Mouse (Mus musculus) stomach, embryonic 14.5 days (tissue): ENCODE measurements around the gene Sytl3. TPM values are rescaled to one million over a fixed set of nuclear protein-coding genes. Genes with fewer than 3 reads are reported as not detected.

Experiments
- ATAC-seq: fragments of 200-750 bp; cut with Nextera tagmentation; 2 replicates; pipeline ENCODE4 v1.8.0; 2017; ENCODE audit warnings: low read depth, moderate TSS enrichment; ENCODE audit not compliant: insufficient number of reproducible peaks, insufficient read depth, low FRiP score
- H3K27ac ChIP-seq: fragments of 300-500 bp; sonication (generic); 2 replicates; pipeline ENCODE4 v1.5.1; 2014; ENCODE audit warnings: mild to moderate bottlenecking, low read length, moderate library complexity, mixed read lengths
- H3K27me3 ChIP-seq: fragments of 300-500 bp; sonication (generic); 2 replicates; pipeline ENCODE4 v1.6.1; 2014; ENCODE audit warnings: low read length, control low read depth, mixed read lengths; ENCODE audit not compliant: control insufficient read depth, insufficient read depth
- H3K36me3 ChIP-seq: fragments of 300-500 bp; sonication (generic); 2 replicates; pipeline ENCODE4 v1.6.1; 2014; ENCODE audit warnings: mild to moderate bottlenecking, control low read depth, low read length, moderate library complexity, mixed read lengths; ENCODE audit not compliant: control insufficient read depth, insufficient read depth
- H3K4me1 ChIP-seq: fragments of 300-500 bp; sonication (generic); 2 replicates; pipeline ENCODE4 v1.6.1; 2014; ENCODE audit warnings: low read length, control low read depth, mixed read lengths; ENCODE audit not compliant: control insufficient read depth, insufficient read depth
- H3K4me2 ChIP-seq: fragments of 300-500 bp; sonication (generic); replicated peaks from 2 replicates; pipeline ENCODE4 v1.6.1; 2014; ENCODE audit warnings: low read depth, low read length, control low read depth
- H3K4me3 ChIP-seq: fragments of 300-500 bp; sonication (generic); 2 replicates; pipeline ENCODE4 v1.5.1; 2014; ENCODE audit warnings: low read depth, low read length, control low read depth
- H3K9ac ChIP-seq: fragments of 300-500 bp; sonication (generic); replicated peaks from 2 replicates; pipeline ENCODE4 v1.6.1; 2014; ENCODE audit warnings: low read depth, mild to moderate bottlenecking, control low read depth, low read length, moderate library complexity, mixed read lengths
- H3K9me3 ChIP-seq: fragments of 300-500 bp; sonication (generic); 2 replicates; pipeline ENCODE4 v1.6.1; 2016; ENCODE audit warnings: low read depth, low read length, control low read depth; ENCODE audit not compliant: control insufficient read depth
- WGBS: fragments of 180-500 bp; shearing (Covaris S2); extraction: QIAGEN DNeasy Blood & Tissue Kit; methylation state at CpG from one replicate; pipeline ENCODE4 v1.1.7; 2014; 5-methylcytosine and 5-hydroxymethylcytosine counted together
- polyA plus RNA-seq: library from polyadenylated mRNA; unstranded; fragments of >200 nt; fragmentation: Nextera tagmentation; extraction: Ambion mirVana; gene quantifications from 2 replicates; pipeline ENCODE4 v1.2.1, GENCODE M21; 2014

Gene Sytl3
- polyA plus RNA-seq, 1 experiment from 2014 or later: 0.90 TPM

DNA sequence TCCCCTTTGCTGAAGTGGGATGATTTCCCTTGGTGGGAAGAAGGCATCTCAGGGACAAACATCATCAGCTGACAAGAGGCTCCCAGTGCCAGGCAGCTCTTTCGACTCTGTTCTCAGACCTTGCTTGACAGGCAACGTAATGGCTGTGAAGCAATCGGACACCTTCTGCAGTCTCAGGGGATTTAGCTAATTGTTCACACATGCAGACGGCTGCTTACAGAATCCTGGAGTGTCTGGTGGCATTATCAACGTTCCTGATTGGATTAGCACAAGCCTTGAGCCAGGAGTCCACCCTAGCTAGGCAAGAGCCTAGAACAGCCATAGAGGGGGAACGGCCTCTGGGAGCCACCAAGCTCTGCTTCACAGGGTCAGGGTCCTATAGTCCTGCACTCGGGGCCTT is 93.5 kb downstream of the Sytl3 start:
- no peak overlapping the region for H3K4me2 ChIP-seq
- no peaks in the 10 kb centered on the region for H3K27me3 ChIP-seq
- WGBS: 70% methylated on average over 7 of the region's 7 CpGs
- no peak overlapping the region for H3K27ac ChIP-seq
- no peak overlapping the region for H3K9ac ChIP-seq
- H3K4me3 ChIP-seq: no peak overlapping the region
- H3K4me1 ChIP-seq: peaks cover 5% of the 10 kb centered on the region; the same call in 1 of the 2 replicates
- H3K36me3 ChIP-seq: peaks cover 16% of the 10 kb centered on the region; the same call in 1 of the 2 replicates
- H3K9me3 ChIP-seq: no peaks in the 10 kb centered on the region
- no peak for ATAC-seq

- Histone ChIP-seq H3K9me3 (no peaks in the 10 kb centered on the region), H3K4me2 (no peak overlapping the region), H3K27me3 (no peaks in the 10 kb centered on the region), H3K9ac (no peak overlapping the region), H3K4me3 (no peak overlapping the region), H3K4me1 (no peaks in the 10 kb centered on the region), H3K27ac (no peak overlapping the region), H3K36me3 (peaks cover 18% of the 10 kb centered on the region; the same call in 1 of the 2 replicates)
- 84% methylated on average over 9 of the region's 9 CpGs for WGBS
- ATAC-seq: no peak
These were observed 96.3 kb downstream of the Sytl3 start for GRCm38 (mm10) chr17:6755176-6755575.

DNA sequence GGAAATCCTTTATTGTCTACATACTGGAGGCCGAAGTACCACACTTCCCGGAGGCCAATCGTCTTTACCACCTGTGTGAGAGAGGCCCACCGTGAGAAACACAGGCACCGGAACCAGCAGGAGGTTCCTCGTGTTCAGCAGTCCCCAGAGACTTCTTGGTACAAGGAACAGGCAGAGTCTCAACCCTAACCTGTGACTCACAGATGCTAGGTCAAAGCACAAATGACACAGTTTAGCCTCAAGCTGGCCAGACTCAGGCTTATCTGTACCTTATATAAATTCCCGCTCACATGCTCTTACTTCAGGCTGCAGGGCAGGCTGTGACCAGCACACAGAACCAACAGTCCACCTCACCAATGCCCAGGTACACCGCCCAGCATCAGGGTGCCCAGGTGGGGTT is 97.0 kb downstream of the Sytl3 start:
- H3K4me3 ChIP-seq: no peak overlapping the region
- no peak overlapping the region for H3K27ac ChIP-seq
- no peak overlapping the region for H3K4me2 ChIP-seq
- H3K4me1 ChIP-seq: no peaks in the 10 kb centered on the region
- WGBS: 61% methylated on average over 8 of the region's 8 CpGs
- no peaks in the 10 kb centered on the region for H3K9me3 ChIP-seq
- ATAC-seq: no peak
- peaks cover 18% of the 10 kb centered on the region; the same call in 1 of the 2 replicates for H3K36me3 ChIP-seq
- no peak overlapping the region for H3K9ac ChIP-seq
- H3K27me3 ChIP-seq: no peaks in the 10 kb centered on the region

- Histone ChIP-seq H3K4me2 (no peak overlapping the region), H3K27ac (no peak overlapping the region), H3K4me3 (no peak overlapping the region), H3K27me3 (no peaks in the 10 kb centered on the region), H3K9me3 (no peaks in the 10 kb centered on the region), H3K4me1 (no peaks in the 10 kb centered on the region), H3K36me3 (peaks cover 12% of the 10 kb centered on the region; the same call in 1 of the 2 replicates), H3K9ac (no peak overlapping the region)
- no peak for ATAC-seq
- 95% methylated on average over 16 of the region's 16 CpGs for WGBS
These were observed 99.0 kb downstream of the Sytl3 start for GRCm38 (mm10) chr17:6757902-6758301.

DNA sequence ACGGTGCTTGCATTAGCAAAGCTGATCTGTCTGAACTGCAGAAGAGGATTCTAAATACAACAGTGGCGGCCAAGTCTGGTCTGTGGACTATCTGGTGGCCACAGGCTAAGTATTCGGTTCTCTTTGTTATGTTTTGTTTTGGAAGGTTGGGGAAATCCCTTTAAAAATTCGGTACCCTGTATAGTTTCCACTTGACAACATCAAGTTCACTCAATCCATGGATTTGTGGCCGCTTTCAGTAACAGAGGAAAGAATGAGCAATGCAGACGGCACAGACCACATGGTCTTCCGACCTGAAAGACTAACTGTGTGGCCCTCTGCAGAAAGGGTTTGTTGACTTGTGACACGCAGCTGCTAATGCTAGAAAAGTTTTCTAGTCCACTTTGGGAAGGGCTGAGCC is 100.0 kb downstream of the Sytl3 start:
- H3K27me3 ChIP-seq: no peaks in the 10 kb centered on the region
- H3K4me3 ChIP-seq: no peak overlapping the region
- H3K27ac ChIP-seq: no peak overlapping the region
- peaks cover 9% of the 10 kb centered on the region; the same call in 1 of the 2 replicates for H3K36me3 ChIP-seq
- no peaks in the 10 kb centered on the region for H3K4me1 ChIP-seq
- 77% methylated on average over 8 of the region's 8 CpGs for WGBS
- H3K4me2 ChIP-seq: no peak overlapping the region
- no peak for ATAC-seq
- no peaks in the 10 kb centered on the region for H3K9me3 ChIP-seq
- no peak overlapping the region for H3K9ac ChIP-seq

DNA sequence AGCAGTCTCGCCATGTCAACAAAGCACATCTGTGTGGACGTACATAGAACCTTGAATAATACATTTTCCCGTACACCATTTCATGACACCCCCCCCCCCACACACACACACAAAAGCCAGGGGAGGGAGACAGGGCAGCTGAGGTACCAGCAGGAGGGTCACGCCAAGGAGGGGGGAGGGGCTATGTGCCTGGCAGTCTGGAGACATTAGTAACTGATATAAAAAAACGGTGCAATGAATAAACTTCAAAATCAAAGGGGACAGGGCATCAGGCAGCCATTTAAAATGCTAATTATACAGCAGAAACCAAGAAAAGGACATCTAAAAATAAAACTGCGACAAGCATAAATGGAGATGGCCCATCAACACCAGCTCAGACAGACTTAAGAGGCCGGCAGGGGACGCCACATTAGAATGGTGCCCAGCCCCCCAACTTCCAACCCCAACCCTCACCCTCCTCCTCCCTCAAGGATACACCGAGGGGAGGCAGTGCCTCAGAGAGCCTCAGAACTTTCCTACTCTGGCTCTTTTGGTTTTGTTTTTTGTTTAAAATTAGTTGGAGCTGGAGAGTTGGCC is 100.9 kb downstream of the Sytl3 start:
- WGBS: 58% methylated on average over 9 of the region's 9 CpGs

GRCm38 (mm10) chr17:6763513-6764226 is 104.8 kb downstream of the Sytl3 start:
- H3K4me2 ChIP-seq: no peak overlapping the region
- H3K9me3 ChIP-seq: no peaks in the 10 kb centered on the region
- no peak for ATAC-seq
- WGBS: 53% methylated on average over 7 of the region's 7 CpGs
- H3K27ac ChIP-seq: no peak overlapping the region
- H3K9ac ChIP-seq: no peak overlapping the region
- no peaks in the 10 kb centered on the region for H3K27me3 ChIP-seq
- no peaks in the 10 kb centered on the region for H3K36me3 ChIP-seq
- no peak overlapping the region for H3K4me3 ChIP-seq
- H3K4me1 ChIP-seq: peaks cover 18% of the 10 kb centered on the region

More for the DNA sequence above, 100.9 kb downstream of the Sytl3 start:
- H3K4me3 ChIP-seq: no peak overlapping the region
- H3K9ac ChIP-seq: no peak overlapping the region
- no peak for ATAC-seq
- H3K4me2 ChIP-seq: no peak overlapping the region
- H3K4me1 ChIP-seq: peaks cover 6% of the 10 kb centered on the region; the same call in 1 of the 2 replicates
- H3K36me3 ChIP-seq: peaks cover 9% of the 10 kb centered on the region; the same call in 1 of the 2 replicates
- H3K27ac ChIP-seq: no peak overlapping the region
- no peaks in the 10 kb centered on the region for H3K9me3 ChIP-seq
- no peaks in the 10 kb centered on the region for H3K27me3 ChIP-seq

DNA sequence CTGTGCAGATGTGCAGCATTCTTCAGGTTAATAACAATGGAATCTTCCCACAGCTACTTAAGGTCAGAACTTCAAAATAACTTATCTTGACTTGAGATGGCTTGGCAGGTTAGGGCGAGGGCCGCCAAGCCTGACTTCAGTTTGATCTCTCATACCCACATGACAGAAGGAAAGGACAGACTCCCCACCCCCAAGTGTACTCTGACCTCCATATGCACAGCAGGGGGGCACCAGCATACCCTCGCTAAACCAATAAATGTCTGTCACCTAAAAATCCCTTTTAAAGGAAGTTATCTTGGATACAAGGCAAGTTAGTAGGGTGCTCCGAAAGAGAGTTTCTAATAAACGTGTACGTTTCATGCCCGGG is 105.3 kb downstream of the Sytl3 start:
- Histone ChIP-seq H3K27me3 (no peaks in the 10 kb centered on the region), H3K27ac (no peak overlapping the region), H3K4me2 (no peak overlapping the region), H3K4me3 (no peak overlapping the region), H3K36me3 (no peaks in the 10 kb centered on the region), H3K9ac (no peak overlapping the region), H3K4me1 (peaks cover 21% of the 10 kb centered on the region), H3K9me3 (no peaks in the 10 kb centered on the region)
- WGBS: 59% methylated on average over 7 of the region's 7 CpGs
- no peak for ATAC-seq
